In the genomic region with DNA sequence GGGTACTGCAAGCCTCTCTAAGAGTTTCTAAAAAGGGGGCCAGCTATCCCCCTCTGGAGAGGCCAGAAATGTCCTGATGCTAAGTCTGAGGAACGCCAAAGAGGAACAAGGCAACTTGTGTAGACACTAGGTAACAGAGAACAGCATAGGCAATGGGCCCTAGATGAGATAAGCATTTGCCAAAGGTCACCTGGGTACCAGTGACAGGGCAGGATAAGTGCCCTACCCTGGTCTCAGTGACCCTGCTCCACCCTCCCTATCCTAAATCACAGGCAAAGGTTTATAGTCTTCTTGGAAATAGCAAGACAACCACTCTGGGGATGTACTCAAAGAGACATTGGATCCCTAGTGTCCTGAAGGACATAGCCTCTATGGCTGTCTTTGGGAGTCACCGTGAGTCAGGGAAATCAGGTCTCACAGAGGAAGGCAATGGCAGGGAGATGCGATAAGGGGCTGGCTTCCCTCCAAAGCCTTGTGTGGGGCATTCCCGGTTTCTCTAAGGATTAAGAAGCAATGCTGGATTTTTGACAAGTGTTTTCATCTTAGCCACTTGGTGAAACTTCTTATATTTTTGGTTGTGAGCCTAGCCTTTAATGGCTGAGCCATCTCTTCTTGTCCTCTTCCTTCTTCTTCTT, we compare ENCODE assay signal across 27 mouse cellular contexts. TPM values are rescaled to one million over a fixed set of nuclear protein-coding genes. Genes with fewer than 3 reads are reported as not detected.
DNase-seq lines count a peak whose midpoint lies in the region; ATAC-seq lines count a peak whose summit lies in the region.
"Had no signal": no experiment of that assay in that cellular context is flagged by ENCODE, and none has a peak within 500 bp of the region (broad histone marks: within the 10 kb centered on the region; RNA-seq: fewer than 3 reads in every experiment).

No protein-coding gene starts in this region.

- ATAC-seq in kidney, embryonic 15.5 days (replicated peaks; ENCODE audit: low FRiP score), result no peak
- peak; percentile 45; the same call in 1 of the 2 replicates for ATAC-seq in intestine, embryonic 16.5 days
- ATAC-seq: activated CD4-positive, CD25-positive, alpha-beta regulatory T cell, adult 4 months; forebrain, embryonic 16.5 days had no signal

- H3K4me2 ChIP-seq in kidney, embryonic 15.5 days, result no peak overlapping the region
- H3K4me2 ChIP-seq in intestine, embryonic 16.5 days (ENCODE audit: low read depth, low read length), result no peak overlapping the region
- H3K4me2 ChIP-seq: embryonic facial prominence, embryonic 15.5 days; heart, embryonic 13.5 days; midbrain, embryonic 12.5 days had no signal

- no peak overlapping the region for H3K9ac ChIP-seq in kidney, embryonic 15.5 days
- H3K9ac ChIP-seq in intestine, embryonic 16.5 days (ENCODE audit: low read depth, low read length), result no peak overlapping the region
- H3K9ac ChIP-seq: embryonic facial prominence, embryonic 15.5 days; heart, embryonic 13.5 days; midbrain, embryonic 12.5 days had no signal

- peak; percentile 29 for DNase-seq in kidney, adult 18-20 months
- peak; percentile 49 for DNase-seq in 3T3-L1 (ENCODE audit: low read depth, low spot score)
- DNase-seq in adrenal gland, adult 8-10 months, result peak; percentile 71
- no peak for DNase-seq in c-Kit-positive CD71-positive TER-119-positive erythroid progenitor cells, embryonic 14.5 days (ENCODE audit: low spot score)
- DNase-seq in gastrocnemius, adult 8-10 months (ENCODE audit: low spot score in 2 of 2), result no peak
- no peak for DNase-seq in layer of hippocampus, adult 8-10 months (ENCODE audit: low spot score in 2 of 2)
- DNase-seq: cerebellum, adult 9-11 months; gastrocnemius, postnatal 36 days; heart, adult 2 months; heart, postnatal 14 days; liver; lung, postnatal 14 days; spleen, adult 18-20 months; thymus, postnatal 36 days had no signal

- no peak overlapping the region for H3K4me3 ChIP-seq in kidney, embryonic 15.5 days (replicated peaks)
- no peak overlapping the region for H3K4me3 ChIP-seq in intestine, embryonic 16.5 days (ENCODE audit: low read length)
- H3K4me3 ChIP-seq: embryonic facial prominence, embryonic 15.5 days; heart, adult 2 months; heart, embryonic 13.5 days; limb, embryonic 10.5 days; midbrain, embryonic 12.5 days had no signal

- H3K4me1 ChIP-seq in kidney, embryonic 15.5 days, result peaks cover 10% of the 10 kb centered on the region
- H3K4me1 ChIP-seq in intestine, embryonic 16.5 days (ENCODE audit: control insufficient read depth, insufficient read depth, low read length), result peaks cover 7% of the 10 kb centered on the region
- H3K4me1 ChIP-seq: embryonic facial prominence, embryonic 15.5 days; midbrain, embryonic 12.5 days had no signal

- no peaks in the 10 kb centered on the region for H3K27me3 ChIP-seq in kidney, embryonic 15.5 days
- H3K27me3 ChIP-seq in intestine, embryonic 16.5 days (replicated peaks; ENCODE audit: control insufficient read depth, insufficient read depth, low read length), result no peaks in the 10 kb centered on the region
- H3K27me3 ChIP-seq: embryonic facial prominence, embryonic 15.5 days; heart, embryonic 13.5 days; midbrain, embryonic 12.5 days had no signal

- WGBS in kidney, embryonic 15.5 days, result 72% methylated on average over 4 of the region's 4 CpGs
- WGBS in intestine, embryonic 16.5 days, result 69% methylated on average over 4 of the region's 4 CpGs

- no peak overlapping the region for H3K27ac ChIP-seq in kidney, embryonic 15.5 days
- H3K27ac ChIP-seq in intestine, embryonic 16.5 days (ENCODE audit: low read length), result no peak overlapping the region
- H3K27ac ChIP-seq: embryonic facial prominence, embryonic 15.5 days; heart, adult 2 months; heart, embryonic 13.5 days; limb, embryonic 10.5 days; midbrain, embryonic 12.5 days had no signal

- no peaks in the 10 kb centered on the region for H3K36me3 ChIP-seq in kidney, embryonic 15.5 days
- H3K36me3 ChIP-seq in intestine, embryonic 16.5 days (ENCODE audit: control insufficient read depth, insufficient read depth, low read length), result no peaks in the 10 kb centered on the region
- H3K36me3 ChIP-seq: embryonic facial prominence, embryonic 15.5 days; heart, embryonic 13.5 days; limb, embryonic 10.5 days; midbrain, embryonic 12.5 days had no signal

- no peaks in the 10 kb centered on the region for H3K9me3 ChIP-seq in kidney, embryonic 15.5 days (replicated peaks)
- H3K9me3 ChIP-seq in intestine, embryonic 16.5 days (ENCODE audit: control insufficient read depth, low read length), result no peaks in the 10 kb centered on the region
- H3K9me3 ChIP-seq: embryonic facial prominence, embryonic 15.5 days; heart, embryonic 13.5 days; limb, embryonic 10.5 days; midbrain, embryonic 12.5 days had no signal

RNA-seq across cellular contexts. Expression of gene Fam102a, which starts 17.8 kb away (rescaled TPM):
- 14.5 and 15.0 TPM in 2 replicates for polyA plus RNA-seq in kidney, embryonic 15.5 days (2015; fragmentation: Nextera tagmentation; extraction: Ambion mirVana)
- 10 to 100 TPM; 39.5 to 50.2 (median 47.2) TPM for total RNA-seq in adrenal gland, adult 8-10 months (2022)
- polyA plus RNA-seq in intestine, embryonic 16.5 days (2015; fragmentation: Nextera tagmentation; extraction: Ambion mirVana), result 7.6 and 9.4 TPM in 2 replicates
- total RNA-seq in gastrocnemius, adult 8-10 months (2022), result 1 to 10 TPM; 1.6 to 3.8 (median 2.9) TPM
- 10 to 100 TPM; 69.9 to 81.1 (median 75.7) TPM for total RNA-seq in layer of hippocampus, adult 8-10 months (2022)

RNA-seq across cellular contexts. Expression of gene Dpm2, which starts 53.3 kb away (rescaled TPM):
- polyA plus RNA-seq in kidney, embryonic 15.5 days (2015; fragmentation: Nextera tagmentation; extraction: Ambion mirVana), result 103 and 107 TPM in 2 replicates
- 10 to 100 TPM; 57.1 to 68.1 (median 62.4) TPM for total RNA-seq in adrenal gland, adult 8-10 months (2022)
- polyA plus RNA-seq in intestine, embryonic 16.5 days (2015; fragmentation: Nextera tagmentation; extraction: Ambion mirVana), result 123 and 128 TPM in 2 replicates
- total RNA-seq in gastrocnemius, adult 8-10 months (2022), result 10 to 100 TPM in 3 of 4 experiments, 1 to 10 TPM in 1; 9.2 to 15.0 (median 10.6) TPM
- 10 to 100 TPM; 73.1 to 87.1 (median 74.8) TPM for total RNA-seq in layer of hippocampus, adult 8-10 months (2022)

RNA-seq across cellular contexts. Expression of gene Pip5kl1, which starts 57.2 kb away (rescaled TPM):
- polyA plus RNA-seq in kidney, embryonic 15.5 days (2015; fragmentation: Nextera tagmentation; extraction: Ambion mirVana), result 2.0 and 2.7 TPM in 2 replicates
- under 1 TPM in 1 of 4 experiments, not detected in 3; 0.46 TPM for total RNA-seq in adrenal gland, adult 8-10 months (2022)
- polyA plus RNA-seq in intestine, embryonic 16.5 days (2015; fragmentation: Nextera tagmentation; extraction: Ambion mirVana), result 0.33 and 0.34 TPM in 2 replicates
- not detected for total RNA-seq in gastrocnemius, adult 8-10 months (2022)
- 1 to 10 TPM; 4.0 to 5.2 (median 4.5) TPM for total RNA-seq in layer of hippocampus, adult 8-10 months (2022)
- total RNA-seq: common myeloid progenitor, adult 5-6 weeks; gastrocnemius, postnatal 36 days; heart, adult 2 months; heart, postnatal 14 days; megakaryocyte progenitor cell, adult 5-6 weeks; monocyte, adult 5-6 weeks had no signal
- polyA plus RNA-seq: activated CD4-positive, CD25-positive, alpha-beta regulatory T cell, adult 4 months; heart, embryonic 13.5 days; liver, embryonic 16.5 days had no signal

RNA-seq across cellular contexts. Expression of gene 9430097D07Rik, which starts 58.1 kb away (rescaled TPM):
- polyA plus RNA-seq in kidney, embryonic 15.5 days (2015; fragmentation: Nextera tagmentation; extraction: Ambion mirVana), result 0.10 and 0.17 TPM in 2 replicates
- not detected for total RNA-seq in adrenal gland, adult 8-10 months (2022)
- polyA plus RNA-seq in intestine, embryonic 16.5 days (2015; fragmentation: Nextera tagmentation; extraction: Ambion mirVana), result not detected in 2 replicates
- not detected for total RNA-seq in gastrocnemius, adult 8-10 months (2022)
- total RNA-seq in layer of hippocampus, adult 8-10 months (2022), result under 1 TPM; 0.23 to 0.74 (median 0.40) TPM
- total RNA-seq: common myeloid progenitor, adult 5-6 weeks; gastrocnemius, postnatal 36 days; heart, adult 2 months; heart, postnatal 14 days; megakaryocyte progenitor cell, adult 5-6 weeks; monocyte, adult 5-6 weeks; neutrophil, adult 5-6 weeks had no signal
- polyA plus RNA-seq: activated CD4-positive, CD25-positive, alpha-beta regulatory T cell, adult 4 months; heart, adult 2 months had no signal

Comparison
In these comparisons a context has a peak if more than half of its experiments do, and no peak if none do; other contexts are left out.
1. DNase-seq: peak in kidney, adult 18-20 months (single experiment), 3T3-L1 (single experiment) and adrenal gland, adult 8-10 months (single experiment); none in c-Kit-positive CD71-positive TER-119-positive erythroid progenitor cells, embryonic 14.5 days (single experiment), gastrocnemius, adult 8-10 months (0 of 2) and layer of hippocampus, adult 8-10 months (0 of 2).
2. RNA of gene Fam102a, which starts 17.8 kb away (total RNA-seq): 69.9 to 81.1 TPM in layer of hippocampus, adult 8-10 months and 39.5 to 50.2 TPM in adrenal gland, adult 8-10 months; 1.6 to 3.8 TPM in gastrocnemius, adult 8-10 months; every median in the first group is over 4 times any median in the second.